Mouse (Mus musculus) gastrocnemius, adult 18-20 months (tissue): Measurements from ENCODE around the gene Lin7b. TPM values are rescaled to one million over a fixed set of nuclear protein-coding genes. Genes with fewer than 3 reads are reported as not detected.
A peak's percentile ranks its signal among the peaks of the same experiment; 100 is the strongest.

Source experiments
- DNase-seq: peaks from one replicate; pipeline ENCODE4 v3.0.0; 2021; ENCODE audit warnings: low spot score
- total RNA-seq, 2 experiments: library from RNA; stranded (reverse); gene quantifications; 2 replicates each; pipeline ENCODE4 v1.2.3; 2021

The Lin7b gene
- total RNA-seq, 2 experiments from 2014 or later = not detected

- no peak for DNase-seq
These were observed 14.9 kb downstream of the Lin7b start for GRCm38 (mm10) chr7:45355318-45356020.

GRCm38 (mm10) chr7:45353041-45353440 lies 17.3 kb downstream of the Lin7b start:
- DNase-seq = no peak

GRCm38 (mm10) chr7:45346905-45347304 lies 23.5 kb downstream of the Lin7b start:
- no peak for DNase-seq

- no peak for DNase-seq
These were observed 26.8 kb downstream of the Lin7b start for GRCm38 (mm10) chr7:45343543-45343942.

- DNase-seq = no peak
These were observed 28.3 kb downstream of the Lin7b start for GRCm38 (mm10) chr7:45342081-45342480.

GRCm38 (mm10) chr7:45341303-45341702 lies 29.1 kb downstream of the Lin7b start:
- DNase-seq = peak; percentile 91

- no peak for DNase-seq
These were observed 29.7 kb downstream of the Lin7b start for GRCm38 (mm10) chr7:45340669-45341068.

- DNase-seq = no peak
These were observed 30.3 kb downstream of the Lin7b start for GRCm38 (mm10) chr7:45340066-45340442.

- DNase-seq = no peak
These were observed 30.8 kb downstream of the Lin7b start for GRCm38 (mm10) chr7:45339410-45340065.

GRCm38 (mm10) chr7:45338161-45338911 lies 32.0 kb downstream of the Lin7b start:
- DNase-seq = no peak

GRCm38 (mm10) chr7:45337469-45337868 lies 32.9 kb downstream of the Lin7b start:
- DNase-seq = no peak

GRCm38 (mm10) chr7:45336319-45336718 lies 34.1 kb downstream of the Lin7b start:
- no peak for DNase-seq

GRCm38 (mm10) chr7:45335056-45335455 lies 35.3 kb downstream of the Lin7b start, which contains the start of gene Hrc:
Gene Hrc (plus strand): TSS chr7:45335290.
- DNase-seq = peak; percentile 79

GRCm38 (mm10) chr7:45334605-45335004 lies 35.8 kb downstream of the Lin7b start:
- peak; percentile 83 for DNase-seq

GRCm38 (mm10) chr7:45333431-45333982 lies 36.9 kb downstream of the Lin7b start, which contains the start of gene Trpm4:
Gene Trpm4 (minus strand): TSS chr7:45333780.
- peak; percentile 93 for DNase-seq

- DNase-seq = peak; percentile 52
These were observed 37.5 kb downstream of the Lin7b start for GRCm38 (mm10) chr7:45332685-45333425.

GRCm38 (mm10) chr7:45331502-45331901 lies 38.9 kb downstream of the Lin7b start:
- no peak for DNase-seq

- DNase-seq = no peak
These were observed 41.4 kb downstream of the Lin7b start for GRCm38 (mm10) chr7:45328841-45329475.

GRCm38 (mm10) chr7:45325800-45326199 lies 44.6 kb downstream of the Lin7b start:
- no peak for DNase-seq

- DNase-seq = no peak
These were observed 47.3 kb downstream of the Lin7b start for GRCm38 (mm10) chr7:45323069-45323468.

GRCm38 (mm10) chr7:45322245-45322644 lies 48.1 kb downstream of the Lin7b start:
- no peak for DNase-seq
